Mouse (Mus musculus): Measurements from ENCODE around the gene Stk40.

- TF ChIP-seq POLR2A (IDR thresholded peaks at IDR 0.05; ENCODE audit: insufficient read length, low read depth) (no peak), E2F4 (IDR thresholded peaks at IDR 0.05; ENCODE audit: insufficient read depth) (no peak), POLR2AphosphoS2 (IDR thresholded peaks at IDR 0.05; ENCODE audit: insufficient read length, low read depth) (no peak), USF1 (IDR thresholded peaks at IDR 0.05; ENCODE audit: low read depth) (no peak)
These were observed 24.5 kb upstream of the Stk40 start for GRCm38 (mm10) chr4:126079266-126079665.
